Mouse (Mus musculus) cerebellum, adult 8-10 months (tissue): ENCODE results near the gene Lzts2.

ENCODE experiments used
- DNase-seq: peaks from one replicate; pipeline ENCODE4 v3.0.0; 2022

Gene Lzts2

DNA sequence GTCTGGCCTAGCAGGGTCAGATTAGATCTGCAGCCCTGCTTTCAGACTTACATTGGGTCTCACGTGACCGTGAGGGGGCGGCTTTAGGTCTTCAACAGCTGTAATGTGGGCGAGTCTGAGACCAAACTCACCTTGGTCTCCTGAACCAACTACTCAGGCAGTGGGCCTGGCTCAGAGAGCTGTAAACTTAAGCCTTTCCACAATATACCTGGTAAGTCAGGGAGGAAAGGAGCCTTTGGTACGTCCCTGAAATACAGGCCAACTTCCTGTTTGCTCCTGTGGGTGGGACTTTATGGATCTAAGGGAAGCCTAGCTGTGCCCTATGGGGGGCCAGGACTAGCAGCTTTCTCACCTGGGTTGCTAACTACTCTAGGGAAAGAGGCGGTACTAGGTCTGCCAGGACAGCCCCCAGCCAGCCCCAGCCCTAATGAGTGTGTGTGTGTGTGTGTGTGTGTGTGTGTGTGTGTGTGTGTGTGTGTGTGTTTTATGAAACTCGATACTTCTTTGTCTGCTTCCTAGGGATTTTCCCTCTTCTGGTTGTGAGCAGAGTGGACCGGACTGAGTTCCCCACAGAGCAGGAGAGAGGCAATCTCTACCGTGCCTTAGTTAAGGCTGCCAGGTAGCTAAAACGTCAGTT lies at the start of gene Lzts2:
TSS of gene Lzts2 (plus strand) at position 80 of the 637 bp plus-strand sequence.
- DNase-seq: no peak

DNA sequence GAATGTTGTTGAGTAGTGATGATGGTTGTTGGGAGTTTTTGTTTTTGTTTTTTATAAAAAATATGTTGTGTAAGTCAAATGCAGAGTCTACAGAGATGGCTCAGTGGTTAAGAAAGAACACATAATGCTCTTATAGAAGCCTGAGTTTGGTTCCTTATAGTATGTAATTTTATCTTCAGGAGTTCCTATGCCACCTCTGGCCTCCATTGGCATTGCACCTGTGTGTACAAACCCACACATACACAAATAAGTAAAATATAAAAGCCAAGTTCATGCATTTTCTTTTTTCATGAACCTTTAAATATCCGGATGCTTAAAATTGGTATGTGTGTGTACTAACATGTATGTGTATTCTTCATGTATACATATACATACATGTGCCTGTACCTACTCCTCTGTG lies 48.2 kb upstream of the Lzts2 start:
- DNase-seq: no peak

DNA sequence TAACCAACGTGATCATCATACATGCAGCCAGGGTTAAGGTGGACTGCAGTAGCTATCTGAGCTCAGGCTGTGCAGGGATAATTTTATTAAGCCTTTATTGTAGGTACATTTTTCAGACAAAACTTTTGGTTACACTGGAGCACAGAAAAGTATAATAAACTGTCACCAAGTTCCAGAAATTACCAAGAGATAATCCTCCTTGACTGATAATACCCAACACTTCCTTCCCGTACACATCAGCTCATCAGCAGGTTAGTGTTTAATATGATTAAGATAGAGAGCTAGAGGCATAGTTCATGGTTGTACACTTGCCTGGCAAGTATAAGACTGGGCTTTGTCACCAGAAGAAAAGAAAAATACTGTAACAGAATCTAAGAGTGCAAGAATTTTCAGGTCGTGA lies 45.9 kb upstream of the Lzts2 start:
- no peak for DNase-seq

DNA sequence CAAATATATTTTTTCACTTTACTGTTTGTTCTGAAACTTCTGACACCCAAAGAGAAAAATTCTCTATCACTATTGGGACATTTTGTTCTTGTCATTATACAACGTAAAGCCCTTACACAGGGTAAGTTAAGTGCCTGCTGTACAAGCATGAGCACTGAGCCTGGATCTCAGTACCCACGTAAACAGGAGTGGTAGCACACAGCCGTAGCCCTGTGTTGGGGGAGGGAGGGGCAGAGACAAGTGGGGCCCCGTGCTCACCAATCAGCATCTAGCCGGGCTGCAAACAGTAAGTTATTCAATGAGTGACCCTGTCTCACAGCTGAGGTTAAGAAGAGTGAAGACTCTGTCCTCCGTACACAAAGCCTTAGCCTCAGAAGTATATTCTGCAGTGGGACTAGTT lies 37.6 kb upstream of the Lzts2 start:
- no peak for DNase-seq

DNA sequence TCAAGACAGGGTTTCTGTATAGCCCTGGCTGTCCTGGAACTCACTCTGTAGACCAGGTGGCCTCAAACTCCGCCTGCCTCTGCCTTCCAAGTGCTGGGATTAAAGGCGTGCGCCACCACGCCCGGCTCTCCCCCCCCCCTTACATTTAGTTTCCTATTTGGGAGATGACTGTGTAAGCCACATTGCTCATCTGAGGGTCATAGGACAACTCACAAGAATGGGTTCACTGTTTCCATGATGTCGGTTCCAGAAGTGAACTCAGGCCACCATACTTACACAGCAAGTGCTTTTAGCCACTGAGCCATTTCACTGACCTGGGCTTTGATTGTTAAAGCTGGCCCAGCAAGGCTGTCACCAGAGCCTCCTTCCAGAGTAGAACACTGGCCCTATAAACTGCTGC lies 37.1 kb upstream of the Lzts2 start:
- DNase-seq: no peak

DNA sequence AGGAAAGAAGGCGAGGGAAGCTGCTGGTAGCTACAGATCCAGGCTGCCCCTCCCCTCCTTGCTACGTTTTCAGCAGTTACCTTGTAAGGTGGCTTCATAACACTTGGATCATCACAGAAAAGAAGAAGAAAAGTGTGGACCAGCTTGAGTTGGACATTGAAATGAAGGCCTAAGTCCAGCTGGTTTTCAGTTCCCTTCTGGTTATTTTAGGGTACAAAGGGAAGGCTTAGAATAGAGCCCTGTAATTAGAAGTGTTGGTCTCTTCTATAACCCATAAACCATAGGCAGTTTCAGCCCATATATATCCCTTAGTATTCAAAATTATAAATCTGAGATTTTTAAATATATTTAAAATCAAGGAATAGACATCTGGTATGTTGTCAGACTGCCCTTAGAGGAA lies 33.4 kb upstream of the Lzts2 start:
- no peak for DNase-seq

DNA sequence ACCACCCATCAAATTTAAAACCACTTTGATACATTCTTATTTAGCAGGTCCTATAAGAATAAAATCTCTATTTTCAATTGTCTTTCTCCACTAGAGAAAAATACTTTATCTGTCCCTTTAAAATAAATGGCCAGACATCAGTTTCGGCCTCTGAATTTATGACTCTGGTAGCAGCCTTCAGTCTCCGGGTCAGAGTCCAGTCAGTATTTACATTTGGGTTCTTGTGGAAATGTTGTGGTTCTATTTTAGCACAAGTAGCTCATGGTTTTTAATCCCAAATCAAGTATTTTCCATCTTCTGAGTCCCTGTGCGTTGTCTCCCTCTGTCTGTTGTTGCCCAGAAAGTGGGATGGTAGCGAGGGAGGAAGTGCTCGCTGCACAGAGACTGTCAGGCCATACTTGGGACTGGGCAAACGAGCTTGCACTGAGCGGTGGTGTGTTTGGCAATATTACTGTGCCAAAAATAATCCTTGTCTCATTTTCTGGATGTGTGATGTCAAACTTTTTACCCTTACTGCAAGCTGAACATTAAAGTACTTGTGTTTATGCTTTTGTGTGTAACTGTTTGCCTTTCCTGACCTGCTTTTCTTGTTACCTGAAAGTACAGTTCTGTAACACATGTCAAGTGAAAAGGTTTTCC lies 31.6 kb upstream of the Lzts2 start:
- DNase-seq: no peak

DNA sequence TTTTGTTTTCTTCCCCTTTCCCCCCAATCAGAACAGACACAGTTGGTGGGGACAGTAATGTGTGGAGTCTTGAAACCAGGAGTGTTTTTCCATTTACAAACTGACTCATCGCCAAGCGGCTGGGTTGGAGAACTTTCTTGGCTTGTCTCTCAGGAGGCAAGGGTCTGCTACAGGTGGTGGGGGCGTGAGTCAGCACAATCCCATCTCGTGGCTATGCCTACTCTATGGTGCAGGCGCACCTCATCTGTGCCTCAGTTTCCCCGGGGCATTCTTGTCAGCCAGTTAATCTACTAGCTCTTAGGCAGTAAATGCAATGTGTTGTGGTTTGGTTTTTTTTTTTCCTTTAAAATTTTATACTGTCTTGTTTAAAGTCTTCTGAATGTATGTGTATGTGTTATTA lies 30.8 kb upstream of the Lzts2 start:
- no peak for DNase-seq

DNA sequence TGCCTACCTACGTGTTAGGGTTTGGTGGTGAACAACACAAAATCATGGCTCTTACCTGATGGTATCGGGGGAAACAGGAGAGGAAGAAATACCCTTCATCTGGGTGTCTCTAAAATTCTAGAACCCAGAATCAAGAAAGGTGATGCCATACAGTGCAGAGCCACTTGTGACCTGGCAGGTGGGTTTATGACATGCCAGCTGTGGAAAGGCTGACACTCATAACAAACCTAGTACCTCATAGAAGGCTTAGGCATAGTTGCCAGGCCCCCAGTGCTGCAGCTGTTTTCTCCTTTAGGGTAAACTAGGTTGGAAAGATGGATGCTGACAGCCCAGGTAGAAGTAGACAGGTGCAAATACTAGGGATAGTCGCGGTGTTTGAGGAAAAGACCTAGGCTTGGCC lies 29.8 kb upstream of the Lzts2 start:
- DNase-seq: no peak

DNA sequence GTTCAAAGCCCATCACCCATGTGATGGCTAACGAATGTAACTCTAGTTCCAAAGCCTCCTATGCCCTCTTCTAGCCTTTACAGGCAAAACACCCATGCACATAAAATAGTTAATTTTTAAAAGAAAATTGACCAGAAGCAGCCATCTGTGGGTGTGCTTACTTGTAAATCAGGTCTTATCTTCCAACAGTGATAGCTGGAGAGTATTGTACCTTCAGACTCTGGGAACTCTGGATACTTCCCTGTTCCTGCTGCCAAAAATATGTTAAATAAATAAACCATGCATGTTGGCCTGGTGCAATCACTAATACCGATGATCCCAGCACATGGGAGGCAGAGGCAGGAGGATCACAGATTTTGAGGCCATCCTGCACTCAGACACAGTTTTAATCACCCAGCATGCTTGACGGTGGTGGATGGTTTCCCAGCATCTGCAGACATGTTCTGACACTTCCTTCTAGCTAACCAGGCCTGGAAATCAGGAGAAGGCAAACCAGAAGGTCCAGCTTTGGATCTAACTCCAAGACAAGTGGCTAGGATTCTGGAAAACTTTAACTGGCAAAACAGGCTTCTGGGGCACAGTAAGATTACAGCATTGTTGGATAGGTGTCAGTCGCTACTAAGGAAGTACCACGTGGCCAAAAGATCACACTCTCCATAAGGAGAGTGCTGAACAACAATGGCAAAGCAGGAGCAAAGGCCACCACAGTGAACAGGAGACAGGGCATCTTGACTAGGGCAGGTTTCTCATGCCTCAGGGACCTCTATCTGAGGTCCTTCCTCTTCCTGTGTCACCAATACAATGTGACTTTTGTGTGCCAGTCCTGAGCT lies 28.8 kb upstream of the Lzts2 start:
- DNase-seq: no peak

DNA sequence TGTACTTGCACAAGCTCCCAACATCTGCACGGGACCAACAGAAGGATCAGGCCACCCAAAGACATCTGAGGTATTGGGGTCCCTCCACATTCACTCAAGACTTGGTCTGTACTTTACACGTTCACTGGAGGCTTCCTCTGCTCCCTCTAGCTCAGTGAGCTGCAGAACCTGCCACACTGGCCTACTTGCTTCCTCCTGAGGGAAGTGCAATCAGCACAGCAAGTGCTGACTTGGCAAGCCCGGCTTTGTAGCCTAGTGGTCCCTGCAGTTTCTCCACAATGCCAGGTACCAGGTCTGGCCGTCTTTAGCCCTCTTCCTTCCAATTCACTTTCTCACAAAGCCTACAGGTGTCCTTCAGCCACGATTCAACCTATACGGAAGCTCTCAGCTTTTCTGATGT lies 27.2 kb upstream of the Lzts2 start:
- DNase-seq: no peak

DNA sequence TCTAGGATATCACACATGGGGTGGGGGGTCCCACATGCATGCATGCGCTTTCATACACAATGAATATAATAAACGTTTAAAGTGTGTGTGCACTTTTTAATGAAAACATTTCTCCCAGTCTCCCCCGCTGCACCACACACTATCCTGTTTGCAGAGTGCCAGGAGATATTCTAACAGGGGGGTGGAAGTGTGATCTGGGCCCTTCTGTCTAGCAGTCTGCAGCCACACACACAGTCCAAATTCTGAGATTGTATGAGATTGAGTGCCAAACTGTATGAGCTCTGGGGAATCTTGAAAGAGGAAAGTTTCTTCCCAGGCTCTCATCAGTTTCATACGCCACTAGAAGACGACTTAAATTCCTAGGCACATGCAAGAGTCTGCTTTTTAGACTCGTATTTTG lies 26.4 kb upstream of the Lzts2 start:
- no peak for DNase-seq

DNA sequence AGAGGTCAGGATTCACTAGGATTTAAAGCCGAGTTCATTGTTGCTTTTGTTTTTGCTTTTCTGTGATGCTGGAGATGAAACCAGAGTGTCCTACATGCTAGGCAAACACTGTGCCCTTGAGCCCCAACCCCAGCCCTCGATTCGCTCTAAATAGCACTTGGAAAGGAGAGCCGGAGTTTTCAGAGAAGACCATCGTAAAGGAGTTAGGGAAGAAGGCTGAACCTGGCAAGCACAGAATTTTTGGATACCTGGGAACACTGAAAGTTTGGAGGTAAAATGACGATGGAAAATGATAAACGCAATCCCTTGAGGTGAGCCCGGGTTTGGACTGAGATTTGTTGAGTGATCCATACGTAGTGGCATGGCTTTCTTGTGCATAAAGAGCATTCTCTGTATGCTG lies 25.9 kb upstream of the Lzts2 start:
- no peak for DNase-seq

DNA sequence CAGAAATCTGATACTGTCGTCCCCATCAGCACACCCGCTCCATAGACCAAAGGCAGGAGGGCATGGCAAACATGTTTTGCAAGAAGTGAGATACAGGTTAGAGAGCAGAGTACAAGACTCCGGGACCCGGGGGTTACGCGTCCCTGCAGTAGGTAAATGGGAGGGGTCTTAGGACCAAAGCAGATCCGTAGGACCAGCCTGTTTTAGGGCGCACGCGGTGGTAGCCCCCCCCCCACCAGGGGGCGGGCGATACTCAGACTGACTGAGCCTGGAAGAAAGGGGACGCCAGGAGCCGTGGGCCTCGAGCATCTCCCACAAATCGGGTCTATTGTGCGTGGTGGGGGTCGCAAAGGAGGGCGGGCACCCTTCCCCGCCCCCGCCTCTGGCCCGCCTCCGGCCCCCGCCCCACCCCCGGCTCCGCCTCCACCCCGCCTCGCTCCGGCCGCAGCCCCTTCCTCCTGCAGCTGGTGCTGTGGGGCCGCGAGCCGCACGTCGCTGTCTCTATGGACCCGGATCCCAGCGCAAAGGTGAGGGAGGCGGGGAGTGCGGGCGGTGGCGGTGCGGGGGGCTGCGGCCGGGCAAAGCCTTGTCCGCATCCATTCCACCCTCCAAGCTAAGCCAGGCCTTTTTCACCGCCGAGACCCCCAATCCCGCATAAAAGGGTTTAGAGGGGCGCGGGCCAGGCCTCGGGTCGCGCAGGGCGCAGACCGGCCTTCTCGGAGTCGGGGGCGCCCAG lies 25.2 kb upstream of the Lzts2 start, which contains the start of gene Sema4g:
TSS of gene Sema4g (plus strand) at position 271 of the 736 bp plus-strand sequence.
- no peak for DNase-seq

DNA sequence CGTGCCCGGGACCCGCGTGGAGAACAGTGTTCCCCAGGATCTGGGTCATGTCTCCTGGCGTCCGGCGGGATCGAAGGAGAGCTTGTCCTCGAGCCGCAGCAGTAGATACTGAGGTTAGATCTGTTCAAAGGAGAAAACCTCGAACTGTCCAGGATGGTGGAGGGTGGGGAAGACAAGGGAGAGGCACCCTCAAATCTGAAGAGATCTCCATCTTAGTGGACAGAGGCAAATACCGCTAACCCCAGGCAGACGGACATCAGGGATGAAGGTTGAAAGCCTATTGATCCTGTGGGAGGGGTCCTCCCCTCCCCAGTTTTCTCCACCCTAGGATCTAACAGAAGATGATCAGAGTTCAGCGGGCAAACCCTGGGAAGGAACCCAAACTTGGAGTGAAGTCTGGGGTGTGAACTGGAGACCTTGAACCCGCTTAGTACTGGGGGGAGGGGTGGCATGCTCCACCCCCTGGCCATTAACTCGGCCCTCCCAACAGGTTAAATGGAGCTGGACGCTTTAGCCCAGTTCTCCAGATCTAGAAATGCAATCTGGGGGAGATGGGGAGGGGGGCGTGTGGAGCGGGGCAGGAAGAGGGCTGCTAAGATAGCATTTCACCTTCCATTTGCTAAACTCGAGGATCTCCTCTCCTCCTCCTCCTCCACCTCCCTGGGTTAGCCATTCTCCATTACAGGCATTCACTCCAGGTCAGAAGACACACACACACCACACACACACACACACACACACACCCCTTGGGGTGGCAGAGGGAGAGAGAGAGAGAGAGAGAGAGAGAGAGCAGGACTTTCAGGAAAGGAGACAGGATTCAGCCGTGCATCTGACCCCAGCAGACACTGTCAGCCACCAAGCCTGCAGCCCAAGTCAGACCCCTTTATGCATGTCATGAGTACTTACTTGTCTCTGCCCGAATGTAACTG lies 24.4 kb upstream of the Lzts2 start:
- DNase-seq: no peak

DNA sequence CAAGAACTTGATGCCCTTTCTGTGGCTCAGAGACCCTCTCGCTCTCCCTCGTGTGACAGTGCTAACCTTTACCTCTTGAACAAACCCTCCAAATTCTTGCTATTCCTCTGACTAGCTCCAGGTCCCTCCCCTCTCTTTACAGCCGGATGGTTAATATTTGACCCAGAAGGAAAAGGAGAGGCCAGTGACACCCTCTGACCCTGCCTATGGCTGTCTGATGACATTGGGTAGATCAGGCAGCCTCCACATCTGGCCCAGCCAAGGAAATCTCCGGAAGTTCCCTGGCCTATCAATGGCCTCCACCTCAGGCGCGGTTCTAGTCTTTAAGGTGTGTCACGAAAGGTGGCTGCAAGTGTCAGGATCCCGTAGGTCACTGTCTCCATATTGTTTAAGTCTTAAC lies 23.2 kb upstream of the Lzts2 start:
- DNase-seq: no peak

DNA sequence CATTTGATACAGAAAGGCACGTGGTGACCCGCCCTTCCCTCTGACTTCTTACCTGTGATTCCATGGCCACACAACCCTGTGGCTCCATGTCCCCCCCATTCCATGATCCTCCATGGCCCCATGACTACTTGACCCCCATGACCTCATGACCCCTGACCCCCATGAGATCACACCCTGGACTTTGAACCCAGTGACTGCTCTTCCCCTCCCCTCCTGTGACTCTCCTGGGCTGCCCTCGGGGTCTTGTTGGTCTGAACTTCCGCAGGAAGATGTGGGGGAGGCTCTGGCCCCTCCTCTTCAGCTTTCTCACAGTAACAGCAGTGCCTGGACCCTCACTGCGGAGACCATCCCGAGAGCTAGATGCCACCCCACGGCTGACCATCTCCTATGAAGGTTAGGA lies 22.0 kb upstream of the Lzts2 start:
- DNase-seq: no peak

DNA sequence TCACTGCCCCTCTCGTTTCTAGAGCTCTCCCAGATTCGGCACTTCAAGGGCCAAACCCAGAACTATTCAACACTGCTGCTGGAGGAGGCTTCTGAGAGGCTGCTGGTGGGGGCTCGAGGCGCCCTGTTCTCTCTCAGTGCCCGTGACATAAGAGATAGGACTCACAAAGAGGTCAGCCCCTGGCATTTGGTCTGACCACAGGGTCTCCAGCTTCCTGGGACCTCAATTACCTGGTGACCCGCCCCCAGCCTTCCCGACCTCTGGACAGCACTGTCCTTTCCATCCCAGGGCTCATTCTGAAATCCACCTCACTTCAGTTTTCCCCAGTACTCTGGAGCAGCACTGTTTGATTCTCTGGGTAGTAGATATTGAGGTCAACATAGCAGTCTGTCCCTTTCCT lies 21.5 kb upstream of the Lzts2 start:
- DNase-seq: no peak

DNA sequence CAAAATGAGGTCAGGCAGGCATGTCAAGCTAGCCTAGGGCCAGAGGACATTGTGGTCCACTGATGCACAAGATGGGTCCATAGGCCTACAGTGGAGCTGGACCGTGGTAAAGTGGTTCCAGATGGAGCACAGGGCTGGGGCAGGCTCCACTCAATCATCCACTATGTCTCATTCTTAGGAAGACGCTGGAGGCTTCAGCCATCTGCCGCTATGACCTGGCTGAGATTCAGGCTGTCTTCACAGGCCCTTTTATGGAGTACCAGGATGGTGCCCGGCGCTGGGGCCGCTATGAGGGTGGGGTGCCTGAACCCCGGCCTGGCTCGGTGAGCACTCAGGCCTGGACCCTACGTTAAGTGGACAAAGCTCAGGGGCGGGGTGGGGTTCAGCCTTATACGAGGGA lies 16.4 kb upstream of the Lzts2 start:
- DNase-seq: no peak

DNA sequence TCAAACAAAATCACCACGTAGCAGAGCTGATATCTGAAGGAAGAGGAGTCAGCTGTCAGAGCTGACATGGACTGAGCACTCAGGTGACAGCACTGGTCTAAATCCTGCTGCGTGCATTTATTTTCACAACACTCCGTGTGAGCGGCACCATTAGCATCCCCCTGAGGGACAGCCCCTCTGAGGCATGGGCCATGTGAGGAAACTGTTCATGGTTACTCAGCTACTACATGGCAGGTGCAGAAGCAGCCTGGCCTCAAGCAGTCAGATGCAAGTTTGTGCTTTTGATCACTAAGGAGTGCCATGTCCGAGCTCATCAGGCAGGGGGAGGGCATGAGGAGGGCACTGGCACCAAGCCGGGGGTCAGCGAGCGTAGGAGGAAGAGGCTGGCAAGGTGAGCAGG lies 14.6 kb upstream of the Lzts2 start:
- DNase-seq: no peak

DNA sequence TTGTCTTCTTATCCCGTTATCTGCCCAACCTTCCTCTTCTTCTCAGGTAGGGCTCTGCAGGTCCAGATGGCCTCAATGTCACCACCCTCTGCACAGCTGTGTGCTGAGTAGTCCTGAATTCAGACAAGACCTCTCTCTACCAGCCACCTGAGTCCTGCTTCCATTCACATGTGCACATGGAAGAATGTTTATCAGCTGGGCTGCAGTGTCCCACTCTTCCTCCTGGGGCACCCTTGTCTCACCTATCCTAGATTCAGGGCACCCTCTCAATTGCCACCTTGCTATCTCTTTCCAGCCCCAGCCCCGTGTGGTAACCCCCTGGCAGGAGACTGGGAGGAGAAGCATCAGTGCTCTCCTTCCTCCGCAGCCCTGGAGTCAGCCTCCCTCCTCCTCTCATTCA lies 11.9 kb upstream of the Lzts2 start:
- DNase-seq: no peak

DNA sequence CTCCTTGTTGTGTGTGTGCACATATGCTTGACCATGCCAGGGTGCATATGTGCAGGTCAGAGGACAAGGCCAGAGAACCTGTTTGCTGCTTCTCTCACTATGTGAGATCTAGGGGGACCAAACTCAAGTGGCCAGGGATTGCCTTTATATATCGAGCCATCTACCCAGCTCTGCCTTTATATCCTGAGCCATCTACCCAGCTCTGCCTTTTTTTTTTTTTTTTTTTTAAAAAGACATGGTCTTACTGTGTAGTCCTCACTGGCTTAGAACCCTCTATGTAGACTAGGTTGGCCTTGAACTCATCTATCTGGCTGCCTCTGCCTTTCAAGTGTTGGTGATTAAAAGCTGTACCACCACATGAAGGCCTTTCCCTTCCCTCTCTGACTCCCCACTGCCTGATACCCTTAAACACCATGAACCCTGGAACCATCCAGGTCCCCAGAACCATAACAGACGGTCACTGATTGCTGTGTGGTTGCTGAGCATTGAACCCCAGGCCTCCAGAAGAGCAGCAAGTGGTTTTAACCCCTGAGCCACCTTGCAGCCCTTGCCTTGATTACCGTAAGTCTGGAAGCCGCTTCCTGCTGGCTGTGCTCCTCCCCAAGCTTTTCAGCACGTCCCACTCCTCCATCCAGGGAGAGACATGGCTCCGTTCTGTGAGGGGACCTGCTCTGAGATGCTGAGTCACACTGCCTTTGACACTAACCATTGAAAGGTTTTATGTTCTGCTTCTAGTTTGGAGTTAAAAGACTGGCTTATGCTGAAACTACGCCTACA lies 10.3 kb upstream of the Lzts2 start:
- DNase-seq: no peak
